Mouse (Mus musculus) ES-E14 (cell line): ENCODE measurements around the gene Vcl. TPM values are rescaled to one million over a fixed set of nuclear protein-coding genes. Genes with fewer than 3 reads are reported as not detected.

ENCODE experiments used
- DNase-seq: peaks from one replicate; pipeline ENCODE4 v3.0.0-alpha.2; 2013; ENCODE audit warnings: low read depth, low spot score
- H3K27ac ChIP-seq: 2 replicates; pipeline ENCODE4 v1.5.1; 2012; ENCODE audit warnings: low read depth, mild to moderate bottlenecking, low read length, moderate library complexity, mixed read lengths; ENCODE audit not compliant: poor library complexity, insufficient read depth, severe bottlenecking
- H3K36me3 ChIP-seq: 2 replicates; pipeline ENCODE4 v1.6.1; 2012; ENCODE audit warnings: mild to moderate bottlenecking, low read length, moderate library complexity, mixed read lengths; ENCODE audit not compliant: control insufficient read depth, poor library complexity, insufficient read depth, severe bottlenecking
- H3K4me1 ChIP-seq, 2 experiments: fragments of 150-350 bp in 1 of 2; sonication (generic) in 1 of 2; 2 replicates each; pipeline ENCODE4 v1.6.1; 2012; ENCODE audit warnings: low read length in 2 of 2, mild to moderate bottlenecking in 1 of 2, mixed read lengths in 1 of 2; ENCODE audit not compliant: control insufficient read depth in 2 of 2, insufficient read depth in 2 of 2, poor library complexity in 1 of 2
- H3K4me3 ChIP-seq, 2 experiments: fragments of 150-350 bp in 1 of 2; sonication (generic) in 1 of 2; 2 replicates each; pipeline ENCODE4 v1.5.1; 2012; ENCODE audit warnings: low read length in 2 of 2, low read depth in 1 of 2, mild to moderate bottlenecking in 1 of 2, mixed read lengths in 1 of 2; ENCODE audit not compliant: insufficient read depth in 1 of 2, poor library complexity in 1 of 2, severe bottlenecking in 1 of 2
- H3K9ac ChIP-seq: 2 replicates; pipeline ENCODE4 v1.6.1; 2012; ENCODE audit warnings: low read depth, mild to moderate bottlenecking, low read length, mixed read lengths; ENCODE audit not compliant: poor library complexity, insufficient read depth, severe bottlenecking
- H3K9me3 ChIP-seq: fragments of 150-350 bp; sonication (generic); 2 replicates; pipeline ENCODE4 v1.6.1; 2012; ENCODE audit warnings: low read depth, mild to moderate bottlenecking, low read length; ENCODE audit not compliant: control insufficient read depth, insufficient read depth
- CHD2 ChIP-seq: IDR thresholded peaks from 2 replicates; pipeline ENCODE4 v1.6.1; 2014; ENCODE audit warnings: mild to moderate bottlenecking, low read depth, low read length, inconsistent platforms
- HCFC1 ChIP-seq: IDR thresholded peaks from 2 replicates; pipeline ENCODE4 v1.6.1; 2012; ENCODE audit warnings: low read length, inconsistent platforms, borderline replicate concordance; ENCODE audit not compliant: insufficient read depth
- MAFK ChIP-seq: IDR thresholded peaks from 2 replicates; pipeline ENCODE4 v1.6.1; 2014; ENCODE audit warnings: mild to moderate bottlenecking, low read depth, low read length, inconsistent platforms; ENCODE audit not compliant: insufficient read depth
- ZC3H11A ChIP-seq: IDR thresholded peaks from 2 replicates; pipeline ENCODE4 v1.6.1; 2012; ENCODE audit warnings: low read depth, mild to moderate bottlenecking, inconsistent platforms, low read length, borderline replicate concordance
- ZNF384 ChIP-seq: IDR thresholded peaks from 2 replicates; pipeline ENCODE4 v1.6.1; 2012; ENCODE audit warnings: low read depth, low read length, inconsistent platforms
- in situ Hi-C, 2 experiments: fragments of 600-800 bp; cut with MboI; formaldehyde crosslinking; loops; one replicate each; pipeline ENCODE4 v1.15.1; 2025; ENCODE audit warnings: low sequenced_read_pairs in 2 of 2, inconsistent platforms in 1 of 2; ENCODE audit not compliant: unreplicated experiment in 2 of 2
- total RNA-seq: library from RNA; depleted of rRNA; stranded (reverse); fragments of 300-350 nt; gene quantifications from 2 replicates; pipeline ENCODE4 v1.2.3, GENCODE M21; 2012

The Vcl gene
- total RNA-seq, 1 experiment = 116 TPM

- in situ Hi-C loops = no loop called here
- DNase-seq = no peak
- TF ChIP-seq ZNF384 (no peak), CHD2 (no peak), MAFK (no peak), ZC3H11A (no peak), HCFC1 (no peak)
- no peaks in the 10 kb centered on the region for H3K9me3 ChIP-seq
- H3K4me1 ChIP-seq = no peaks in the 10 kb centered on the region
- no peak overlapping the region for H3K27ac ChIP-seq
- no peaks in the 10 kb centered on the region; the same call in 1 of the 2 replicates for H3K36me3 ChIP-seq
- no peak overlapping the region for H3K4me3 ChIP-seq
- H3K9ac ChIP-seq = no peak overlapping the region
Observed at GRCm38 (mm10) chr14:21064321-21064720, 135.1 kb downstream of the Vcl start.

- in situ Hi-C loops = no loop called here
- Histone ChIP-seq H3K27ac (no peak overlapping the region), H3K9me3 (no peaks in the 10 kb centered on the region), H3K9ac (no peak overlapping the region), H3K4me3 (no peak overlapping the region), H3K4me1 (no peaks in the 10 kb centered on the region), H3K36me3 (no peaks in the 10 kb centered on the region; the same call in 1 of the 2 replicates)
- TF ChIP-seq ZNF384 (no peak), CHD2 (no peak), ZC3H11A (no peak), MAFK (no peak), HCFC1 (no peak)
- no peak for DNase-seq
Observed at GRCm38 (mm10) chr14:21065490-21066162, 136.4 kb downstream of the Vcl start.

GRCm38 (mm10) chr14:21069594-21069993 is 140.4 kb downstream of the Vcl start:
- no peak for DNase-seq
- H3K9me3 ChIP-seq = no peaks in the 10 kb centered on the region
- H3K4me1 ChIP-seq = no peaks in the 10 kb centered on the region
- H3K27ac ChIP-seq = no peak overlapping the region
- in situ Hi-C loops = no loop called here
- no peak overlapping the region for H3K9ac ChIP-seq
- H3K36me3 ChIP-seq = no peaks in the 10 kb centered on the region; the same call in 1 of the 2 replicates
- H3K4me3 ChIP-seq = no peak overlapping the region
- TF ChIP-seq ZC3H11A = no peak
- TF ChIP-seq CHD2 = no peak
- TF ChIP-seq HCFC1 = no peak
- TF ChIP-seq MAFK = no peak
- no peak for TF ChIP-seq ZNF384

GRCm38 (mm10) chr14:21073981-21074380 is 144.8 kb downstream of the Vcl start:
- H3K4me1 ChIP-seq = peaks cover 0 to 4% of the 10 kb centered on the region in 2 experiments; a peak in 1 of 4 replicates
- TF ChIP-seq HCFC1 (no peak), ZNF384 (no peak), MAFK (no peak), CHD2 (no peak), ZC3H11A (no peak)
- no peak overlapping the region for H3K9ac ChIP-seq
- no peak for DNase-seq
- H3K27ac ChIP-seq = no peak overlapping the region
- H3K36me3 ChIP-seq = no peaks in the 10 kb centered on the region
- H3K4me3 ChIP-seq = no peak overlapping the region
- in situ Hi-C loops = no loop called here
- no peaks in the 10 kb centered on the region for H3K9me3 ChIP-seq
